Mouse (Mus musculus) small intestine, adult 2 months (tissue): Measurements from ENCODE around the gene Adck2.

ENCODE experiments used
- CTCF ChIP-seq: fragments of 200-500 bp; IDR thresholded peaks from 2 replicates; pipeline ENCODE4 v1.5.1; 2012; ENCODE audit warnings: low read depth, mild to moderate bottlenecking, control low read depth, inconsistent platforms, low read length, moderate library complexity, mixed read lengths; ENCODE audit not compliant: insufficient replicate concordance, insufficient read length; ENCODE audit errors: extremely low read depth
- POLR2A ChIP-seq: fragments of 200-500 bp; IDR thresholded peaks from 2 replicates; pipeline ENCODE4 v1.6.1; 2012; ENCODE audit warnings: low read depth, mild to moderate bottlenecking, control low read depth, inconsistent platforms, low read length, moderate library complexity

DNA sequence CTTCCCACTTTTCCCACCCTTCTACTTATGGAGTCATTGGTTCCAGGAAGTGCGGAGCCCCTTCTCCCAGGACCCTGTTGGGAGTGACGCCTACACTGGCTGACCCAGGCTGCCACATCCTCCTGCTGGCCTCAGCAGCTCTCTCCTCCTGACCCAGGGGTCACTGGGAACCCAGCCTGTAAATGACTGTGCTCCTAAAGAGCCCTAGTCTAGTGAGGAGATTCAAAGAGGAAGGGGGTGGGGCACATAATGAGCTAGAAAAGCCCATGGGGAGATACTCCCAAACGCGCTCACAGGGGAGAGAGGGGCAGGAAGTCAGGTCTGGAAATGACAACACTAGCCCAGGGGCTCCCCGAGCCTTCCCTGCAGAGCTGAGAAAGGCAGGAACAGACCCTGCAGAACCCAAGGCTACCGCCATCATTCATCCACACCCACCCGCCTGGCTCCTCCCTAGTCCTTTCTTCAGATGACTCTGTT, 34.0 kb upstream of the Adck2 start:
- TF ChIP-seq CTCF, result no peak
- TF ChIP-seq POLR2A, result no peak
